Mouse (Mus musculus) granulocyte monocyte progenitor cell, adult 5-6 weeks (primary cell): ENCODE data around the gene Tyw3. TPM values are rescaled to one million over a fixed set of nuclear protein-coding genes. Genes with fewer than 3 reads are reported as not detected.
A peak's percentile ranks its signal among the peaks of the same experiment; 100 is the strongest.

Experiments
- ATAC-seq: replicated peaks from 2 replicates; pipeline ENCODE4 v1.8.0; 2016; ENCODE audit warnings: mild to moderate bottlenecking, moderate TSS enrichment, inconsistent platforms; ENCODE audit not compliant: poor library complexity, severe bottlenecking
- total RNA-seq, 2 experiments: library from RNA; stranded (forward) in 1 of 2; stranded (reverse) in 1 of 2; fragments of 200-712, 200-1000 nt in 1 of 2; fragments of >200 nt in 1 of 2; fragmentation: Nextera tagmentation in 1 of 2; gene quantifications; 2 replicates each; pipeline ENCODE4 v1.2.3; 2014 to 2017

Gene Tyw3
- total RNA-seq, 2 experiments from 2014 or later = 2.3 to 4.0 TPM

GRCm38 (mm10) chr3:154570029-154570575, 26.8 kb downstream of the Tyw3 start:
- ATAC-seq = no peak

- ATAC-seq = no peak
These were observed 31.5 kb downstream of the Tyw3 start for GRCm38 (mm10) chr3:154565437-154565836.

- ATAC-seq = no peak
These were observed 34.7 kb downstream of the Tyw3 start for GRCm38 (mm10) chr3:154562192-154562591.

- no peak for ATAC-seq
These were observed 45.9 kb downstream of the Tyw3 start for GRCm38 (mm10) chr3:154551035-154551411.

GRCm38 (mm10) chr3:154550326-154551034, 46.4 kb downstream of the Tyw3 start:
- ATAC-seq = no peak

GRCm38 (mm10) chr3:154548868-154549301, 48.0 kb downstream of the Tyw3 start:
- no peak for ATAC-seq

GRCm38 (mm10) chr3:154547549-154548426, 49.1 kb downstream of the Tyw3 start:
- no peak for ATAC-seq

- ATAC-seq = no peak
These were observed 50.7 kb downstream of the Tyw3 start for GRCm38 (mm10) chr3:154546234-154546633.

GRCm38 (mm10) chr3:154540086-154540911, 56.6 kb downstream of the Tyw3 start:
- no peak for ATAC-seq

- ATAC-seq = no peak
These were observed 60.8 kb downstream of the Tyw3 start for GRCm38 (mm10) chr3:154536134-154536533.

GRCm38 (mm10) chr3:154533246-154533645, 63.7 kb downstream of the Tyw3 start:
- no peak for ATAC-seq

GRCm38 (mm10) chr3:154528973-154529372, 67.9 kb downstream of the Tyw3 start:
- ATAC-seq = no peak

GRCm38 (mm10) chr3:154526610-154527009, 70.3 kb downstream of the Tyw3 start:
- peak; percentile 44 for ATAC-seq

Other genes with a start within 250 kb of the Tyw3 start
- 6.2 and 10.6 TPM in 2 replicates for gene Cryz, start 393 bp downstream of the Tyw3 start, total RNA-seq (2014; fragmentation: Nextera tagmentation)
- gene Cryz, start 393 bp downstream of the Tyw3 start, total RNA-seq (2017) = 4.1 TPM in 2 replicates
- not detected in 2 replicates for gene Erich3, start 66.8 kb upstream of the Tyw3 start, total RNA-seq (2014; fragmentation: Nextera tagmentation)
- gene Erich3, start 66.8 kb upstream of the Tyw3 start, total RNA-seq (2017) = not detected in 2 replicates